Mouse (Mus musculus) hindbrain, embryonic 12.5 days (tissue): ENCODE results near the gene Noct. TPM values are rescaled to one million over a fixed set of nuclear protein-coding genes. Genes with fewer than 3 reads are reported as not detected.

ENCODE experiments used
- ATAC-seq: fragments of 200-750 bp; cut with Nextera tagmentation; 2 replicates; pipeline ENCODE4 v1.8.0; 2017; ENCODE audit warnings: moderate TSS enrichment; ENCODE audit not compliant: low FRiP score
- H3K27ac ChIP-seq: fragments of 300-500 bp; sonication (generic); 2 replicates; pipeline ENCODE4 v1.5.1; 2016; ENCODE audit warnings: mild to moderate bottlenecking
- H3K27me3 ChIP-seq: fragments of 300-500 bp; sonication (generic); 2 replicates; pipeline ENCODE4 v1.6.1; 2016; ENCODE audit warnings: mild to moderate bottlenecking
- H3K36me3 ChIP-seq: fragments of 300-500 bp; sonication (generic); 2 replicates; pipeline ENCODE4 v1.6.1; 2016; ENCODE audit warnings: mild to moderate bottlenecking
- H3K4me1 ChIP-seq: fragments of 300-500 bp; sonication (generic); 2 replicates; pipeline ENCODE4 v1.6.1; 2016
- H3K4me2 ChIP-seq: fragments of 300-500 bp; sonication (generic); replicated peaks from 2 replicates; pipeline ENCODE4 v1.6.1; 2016; ENCODE audit warnings: mild to moderate bottlenecking
- H3K4me3 ChIP-seq: fragments of 300-500 bp; sonication (generic); 2 replicates; pipeline ENCODE4 v1.5.1; 2016; ENCODE audit warnings: mild to moderate bottlenecking
- H3K9ac ChIP-seq: fragments of 300-500 bp; sonication (generic); 2 replicates; pipeline ENCODE4 v1.6.1; 2016; ENCODE audit warnings: mild to moderate bottlenecking, moderate library complexity
- H3K9me3 ChIP-seq: fragments of 300-500 bp; sonication (generic); replicated peaks from 2 replicates; pipeline ENCODE4 v1.6.1; 2016; ENCODE audit warnings: mild to moderate bottlenecking
- WGBS: fragments of 180-500 bp; shearing (Covaris S2); methylation state at CpG from one replicate; pipeline ENCODE4 v1.1.7; 2016; 5-methylcytosine and 5-hydroxymethylcytosine counted together
- polyA plus RNA-seq: library from polyadenylated mRNA; unstranded; fragments of >200 nt; fragmentation: Nextera tagmentation; extraction: Ambion mirVana; gene quantifications from 2 replicates; pipeline ENCODE4 v1.2.1, GENCODE M21; 2016

Gene Noct
- polyA plus RNA-seq, 1 experiment from 2014 or later, result 19.3 TPM

GRCm38 (mm10) chr3:51258070-51258469 is 33.8 kb downstream of the Noct start:
- no peak overlapping the region for H3K9ac ChIP-seq
- no peaks in the 10 kb centered on the region for H3K27me3 ChIP-seq
- H3K9me3 ChIP-seq, result no peaks in the 10 kb centered on the region
- no peaks in the 10 kb centered on the region for H3K4me1 ChIP-seq
- ATAC-seq, result no peak
- no peak overlapping the region for H3K4me3 ChIP-seq
- H3K36me3 ChIP-seq, result peaks cover 68% of the 10 kb centered on the region
- H3K27ac ChIP-seq, result no peak overlapping the region
- H3K4me2 ChIP-seq, result no peak overlapping the region
- 92% methylated on average over 5 of the region's 5 CpGs for WGBS

DNA sequence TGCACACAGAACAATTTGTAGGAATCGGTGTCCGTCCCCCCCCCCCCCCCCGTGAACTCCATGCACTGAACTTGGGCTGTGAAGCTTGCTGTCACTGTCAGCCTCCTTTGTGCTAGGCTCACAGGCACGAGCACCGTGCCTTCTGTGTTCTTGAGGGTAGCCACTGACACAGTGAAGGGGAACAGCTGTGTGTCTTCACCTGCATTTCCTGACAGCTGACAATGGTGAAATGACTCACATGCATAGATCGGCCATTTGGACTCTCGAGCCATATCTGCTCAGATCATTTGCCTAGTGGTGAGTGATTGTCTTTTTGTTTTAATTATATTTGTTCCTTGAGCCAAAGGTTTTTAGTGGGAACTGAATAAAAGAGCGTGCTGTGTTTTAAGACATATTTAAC is 38.7 kb downstream of the Noct start:
- Histone ChIP-seq H3K9me3 (no peaks in the 10 kb centered on the region), H3K4me2 (no peak overlapping the region), H3K4me3 (no peak overlapping the region), H3K36me3 (peaks cover 54% of the 10 kb centered on the region), H3K27ac (no peak overlapping the region), H3K4me1 (no peaks in the 10 kb centered on the region), H3K9ac (no peak overlapping the region), H3K27me3 (no peaks in the 10 kb centered on the region)
- ATAC-seq, result no peak
- WGBS, result 87% methylated on average over 8 of the region's 8 CpGs

- H3K27me3 ChIP-seq, result no peaks in the 10 kb centered on the region
- no peak overlapping the region for H3K27ac ChIP-seq
- no peak overlapping the region for H3K4me3 ChIP-seq
- H3K36me3 ChIP-seq, result peaks cover 24% of the 10 kb centered on the region
- 90% methylated on average over 12 of the region's 12 CpGs for WGBS
- ATAC-seq, result no peak
- H3K9me3 ChIP-seq, result no peaks in the 10 kb centered on the region
- no peak overlapping the region for H3K4me2 ChIP-seq
- H3K9ac ChIP-seq, result no peak overlapping the region
- no peaks in the 10 kb centered on the region for H3K4me1 ChIP-seq
These were observed 44.2 kb downstream of the Noct start for GRCm38 (mm10) chr3:51268434-51268833.

GRCm38 (mm10) chr3:51270069-51270817 is 46.0 kb downstream of the Noct start:
- ATAC-seq, result no peak
- H3K4me1 ChIP-seq, result peaks cover 3% of the 10 kb centered on the region; the same call in 1 of the 2 replicates
- H3K4me3 ChIP-seq, result no peak overlapping the region
- H3K27me3 ChIP-seq, result no peaks in the 10 kb centered on the region
- H3K36me3 ChIP-seq, result peaks cover 8% of the 10 kb centered on the region
- H3K9me3 ChIP-seq, result no peaks in the 10 kb centered on the region
- no peak overlapping the region for H3K4me2 ChIP-seq
- H3K9ac ChIP-seq, result no peak overlapping the region
- 91% methylated on average over 12 of the region's 12 CpGs for WGBS
- H3K27ac ChIP-seq, result no peak overlapping the region

GRCm38 (mm10) chr3:51275956-51276398 is 51.7 kb downstream of the Noct start:
- H3K27ac ChIP-seq, result peak overlapping the region; percentile 94
- peak overlapping the region; percentile 84 for H3K4me2 ChIP-seq
- no peaks in the 10 kb centered on the region for H3K27me3 ChIP-seq
- no peaks in the 10 kb centered on the region for H3K36me3 ChIP-seq
- peaks cover 14% of the 10 kb centered on the region for H3K4me1 ChIP-seq
- peak overlapping the region; percentile 89 for H3K9ac ChIP-seq
- ATAC-seq, result peak; percentile 99
- H3K9me3 ChIP-seq, result no peaks in the 10 kb centered on the region
- peak overlapping the region; percentile 95 for H3K4me3 ChIP-seq
- WGBS, result under 1% methylated on average over 31 of the region's 33 CpGs

- no peaks in the 10 kb centered on the region for H3K36me3 ChIP-seq
- no peaks in the 10 kb centered on the region for H3K27me3 ChIP-seq
- H3K4me1 ChIP-seq, result peaks cover 14% of the 10 kb centered on the region
- peak; percentile 51 for ATAC-seq
- H3K4me3 ChIP-seq, result peak overlapping the region; percentile 95
- under 1% methylated on average over 81 of the region's 93 CpGs for WGBS
- H3K9me3 ChIP-seq, result no peaks in the 10 kb centered on the region
- H3K9ac ChIP-seq, result peak overlapping the region; percentile 89
- peak overlapping the region; percentile 84 for H3K4me2 ChIP-seq
- H3K27ac ChIP-seq, result peak overlapping the region; percentile 94
These were observed 52.3 kb downstream of the Noct start for GRCm38 (mm10) chr3:51276421-51277111.

GRCm38 (mm10) chr3:51277201-51278150 is 53.2 kb downstream of the Noct start:
- H3K27me3 ChIP-seq, result no peaks in the 10 kb centered on the region
- H3K4me2 ChIP-seq, result peak overlapping the region; percentile 84
- peak overlapping the region; percentile 94 for H3K27ac ChIP-seq
- ATAC-seq, result peak; percentile 65
- no peaks in the 10 kb centered on the region for H3K9me3 ChIP-seq
- H3K9ac ChIP-seq, result peak overlapping the region; percentile 89
- no peaks in the 10 kb centered on the region for H3K36me3 ChIP-seq
- peaks cover 14% of the 10 kb centered on the region for H3K4me1 ChIP-seq
- H3K4me3 ChIP-seq, result peak overlapping the region; percentile 95
- WGBS, result under 1% methylated on average over 70 of the region's 75 CpGs

- Histone ChIP-seq H3K9me3 (no peaks in the 10 kb centered on the region), H3K27me3 (no peaks in the 10 kb centered on the region), H3K4me3 (no peak overlapping the region), H3K27ac (no peak overlapping the region), H3K36me3 (no peaks in the 10 kb centered on the region), H3K9ac (no peak overlapping the region), H3K4me2 (no peak overlapping the region), H3K4me1 (peaks cover 14% of the 10 kb centered on the region)
- ATAC-seq, result no peak
- WGBS, result 74% methylated on average over 4 of the region's 4 CpGs
These were observed 54.2 kb downstream of the Noct start for GRCm38 (mm10) chr3:51278433-51278832.

DNA sequence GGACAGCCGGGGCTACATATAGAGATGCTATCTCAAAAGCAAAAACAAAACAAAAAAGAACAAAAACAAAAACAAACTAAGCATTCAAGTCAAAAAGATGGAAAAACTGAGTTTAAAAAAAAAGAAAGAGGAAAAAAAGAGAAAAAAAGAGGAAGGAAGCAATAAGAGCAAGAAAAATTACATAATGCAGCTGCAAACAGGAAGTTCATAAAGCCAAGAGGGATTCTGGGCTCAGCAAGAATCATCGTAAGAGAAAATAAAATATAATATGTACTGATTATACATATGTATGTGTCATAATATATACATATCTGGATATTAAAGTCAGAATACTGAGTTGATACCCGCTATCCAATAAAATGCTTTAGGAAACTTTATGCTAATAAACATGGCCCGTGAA is 57.5 kb downstream of the Noct start:
- H3K27ac ChIP-seq, result no peak overlapping the region
- no peak overlapping the region for H3K4me3 ChIP-seq
- H3K4me1 ChIP-seq, result peaks cover 7% of the 10 kb centered on the region
- no peaks in the 10 kb centered on the region for H3K9me3 ChIP-seq
- WGBS, result 96% methylated on average over 4 of the region's 4 CpGs
- H3K27me3 ChIP-seq, result no peaks in the 10 kb centered on the region
- H3K4me2 ChIP-seq, result no peak overlapping the region
- no peak overlapping the region for H3K9ac ChIP-seq
- H3K36me3 ChIP-seq, result 0 out of 2 replicates have a peak, but pooled peaks cover 3% of the 10 kb centered on the region
- no peak for ATAC-seq

- Histone ChIP-seq H3K4me2 (no peak overlapping the region), H3K27ac (no peak overlapping the region), H3K4me1 (no peaks in the 10 kb centered on the region), H3K4me3 (no peak overlapping the region), H3K27me3 (no peaks in the 10 kb centered on the region), H3K36me3 (0 out of 2 replicates have a peak, but pooled peaks cover 3% of the 10 kb centered on the region), H3K9ac (no peak overlapping the region), H3K9me3 (no peaks in the 10 kb centered on the region)
- ATAC-seq, result no peak
- 74% methylated on average over 1 of the region's 1 CpGs for WGBS
These were observed 60.1 kb downstream of the Noct start for GRCm38 (mm10) chr3:51284375-51284774.

GRCm38 (mm10) chr3:51288880-51289821 is 64.9 kb downstream of the Noct start:
- Histone ChIP-seq H3K4me3 (no peak overlapping the region), H3K36me3 (peaks cover 12% of the 10 kb centered on the region; the same call in 1 of the 2 replicates), H3K27ac (peak overlapping the region; percentile 48), H3K4me1 (no peaks in the 10 kb centered on the region), H3K4me2 (no peak overlapping the region), H3K9me3 (no peaks in the 10 kb centered on the region), H3K27me3 (no peaks in the 10 kb centered on the region), H3K9ac (no peak overlapping the region)
- WGBS, result 59% methylated on average over 11 of the region's 11 CpGs
- ATAC-seq, result peak; percentile 66; the same call in 1 of the 2 replicates
